31 mouse cellular contexts compared by ENCODE assay signal in genomic region chr9:23567081-23567480, GRCm38 (mm10).
DNase-seq lines count a peak whose midpoint lies in the region; ATAC-seq and TF ChIP-seq lines count a peak whose summit lies in the region.
"Had no signal": no experiment of that assay in that cellular context is flagged by ENCODE, and none has a peak within 500 bp of the region (broad histone marks: within the 10 kb centered on the region; RNA-seq: fewer than 3 reads in every experiment).

No protein-coding gene starts in this region.

- no peaks in the 10 kb centered on the region for H3K9me3 ChIP-seq in forebrain, postnatal 0 days (ENCODE audit: low read length)
- H3K9me3 ChIP-seq in lung, postnatal 0 days (ENCODE audit: low read length) = no peaks in the 10 kb centered on the region
- H3K9me3 ChIP-seq: embryonic facial prominence, embryonic 12.5 days; forebrain, embryonic 12.5 days; hindbrain, embryonic 12.5 days; intestine, embryonic 15.5 days; limb, embryonic 13.5 days; lung, embryonic 15.5 days; midbrain, embryonic 15.5 days had no signal

- no peak overlapping the region for H3K9ac ChIP-seq in forebrain, postnatal 0 days
- H3K9ac ChIP-seq in lung, postnatal 0 days (replicated peaks; ENCODE audit: low read depth) = no peak overlapping the region
- H3K9ac ChIP-seq: embryonic facial prominence, embryonic 12.5 days; forebrain, embryonic 12.5 days; hindbrain, embryonic 12.5 days; intestine, embryonic 15.5 days; limb, embryonic 13.5 days; lung, embryonic 15.5 days; midbrain, embryonic 15.5 days had no signal

- peaks cover 13% of the 10 kb centered on the region for H3K4me1 ChIP-seq in embryonic fibroblast, embryonic 13.5 days (ENCODE audit: control insufficient read depth, insufficient read depth, low read length)
- no peaks in the 10 kb centered on the region for H3K4me1 ChIP-seq in forebrain, postnatal 0 days (ENCODE audit: insufficient read depth)
- no peaks in the 10 kb centered on the region for H3K4me1 ChIP-seq in lung, postnatal 0 days (ENCODE audit: insufficient read depth, low read depth, low read length)
- H3K4me1 ChIP-seq: embryonic facial prominence, embryonic 12.5 days; forebrain, embryonic 12.5 days; hindbrain, embryonic 12.5 days; intestine, embryonic 15.5 days; limb, embryonic 13.5 days; lung, embryonic 15.5 days; midbrain, embryonic 15.5 days had no signal

- H3K27me3 ChIP-seq in C2C12 (ENCODE audit: control insufficient read depth, insufficient read depth, insufficient read length) = no peaks in the 10 kb centered on the region
- H3K27me3 ChIP-seq in myocyte (ENCODE audit: control insufficient read depth, insufficient read depth, insufficient read length) = no peaks in the 10 kb centered on the region
- H3K27me3 ChIP-seq in forebrain, postnatal 0 days (ENCODE audit: insufficient read depth, low read length) = no peaks in the 10 kb centered on the region
- no peaks in the 10 kb centered on the region for H3K27me3 ChIP-seq in lung, postnatal 0 days (replicated peaks; ENCODE audit: insufficient read depth, low read length)
- H3K27me3 ChIP-seq: CH12.LX; embryonic facial prominence, embryonic 12.5 days; forebrain, embryonic 12.5 days; hindbrain, embryonic 12.5 days; intestine, embryonic 15.5 days; limb, embryonic 13.5 days; lung, embryonic 15.5 days; midbrain, embryonic 15.5 days had no signal

- peak overlapping the region; percentile 61 for H3K4me2 ChIP-seq in myocyte (ENCODE audit: low read depth)
- no peak overlapping the region for H3K4me2 ChIP-seq in forebrain, postnatal 0 days (ENCODE audit: low read depth)
- H3K4me2 ChIP-seq in lung, postnatal 0 days (replicated peaks; ENCODE audit: low read depth, low read length) = no peak overlapping the region
- H3K4me2 ChIP-seq: embryonic facial prominence, embryonic 12.5 days; forebrain, embryonic 12.5 days; heart, embryonic 11.5 days; hindbrain, embryonic 12.5 days; intestine, embryonic 15.5 days; limb, embryonic 13.5 days; liver, embryonic 11.5 days; lung, embryonic 15.5 days; midbrain, embryonic 15.5 days had no signal

- DNase-seq in adrenal gland, adult 8-10 months = peak; percentile 8
- DNase-seq in adrenal gland, postnatal 4 days (ENCODE audit: low spot score in 2 of 2) = no peak
- DNase-seq in forebrain, postnatal 0 days = no peak
- DNase-seq in lung, postnatal 0 days (ENCODE audit: low spot score) = no peak
- DNase-seq: adrenal gland, postnatal 25 days; B cell, adult 2 months; cerebellum, adult 8-10 months; cerebellum, postnatal 25 days; gastrocnemius, postnatal 10 days; heart, postnatal 36 days; kidney, adult 2 months; kidney, postnatal 36 days; lung, postnatal 4 days; spleen, adult 18-20 months; thymus, postnatal 36 days had no signal

- H3K4me3 ChIP-seq in C2C12 (ENCODE audit: insufficient read depth, poor library complexity, severe bottlenecking) = no peak overlapping the region
- no peak overlapping the region for H3K4me3 ChIP-seq in embryonic fibroblast, embryonic 13.5 days (ENCODE audit: insufficient read depth, low read length)
- no peak overlapping the region for H3K4me3 ChIP-seq in myocyte
- no peak overlapping the region for H3K4me3 ChIP-seq in forebrain, postnatal 0 days (ENCODE audit: low read depth, low read length)
- H3K4me3 ChIP-seq in lung, postnatal 0 days (ENCODE audit: low read depth, low read length) = no peak overlapping the region
- H3K4me3 ChIP-seq: embryonic facial prominence, embryonic 12.5 days; erythroblast, embryonic 14.5 days; forebrain, embryonic 12.5 days; hindbrain, embryonic 12.5 days; intestine, embryonic 15.5 days; layer of hippocampus, adult 2 months; limb, embryonic 13.5 days; lung, embryonic 15.5 days; midbrain, embryonic 15.5 days had no signal

- H3ac ChIP-seq in C2C12 (ENCODE audit: control insufficient read depth, insufficient read length, low read depth) (no peak overlapping the region), myocyte (ENCODE audit: control insufficient read depth, insufficient read length) (no peak overlapping the region)

- H3K36me3 ChIP-seq in C2C12 (ENCODE audit: control insufficient read depth, insufficient read depth) = no peaks in the 10 kb centered on the region
- H3K36me3 ChIP-seq in myocyte (ENCODE audit: control insufficient read depth, insufficient read depth) = no peaks in the 10 kb centered on the region
- H3K36me3 ChIP-seq in forebrain, postnatal 0 days (ENCODE audit: insufficient read depth) = no peaks in the 10 kb centered on the region
- no peaks in the 10 kb centered on the region for H3K36me3 ChIP-seq in lung, postnatal 0 days (ENCODE audit: insufficient read depth, low read length)
- H3K36me3 ChIP-seq: embryonic facial prominence, embryonic 12.5 days; forebrain, embryonic 12.5 days; hindbrain, embryonic 12.5 days; intestine, embryonic 15.5 days; limb, embryonic 13.5 days; lung, embryonic 15.5 days; midbrain, embryonic 15.5 days had no signal

- TF ChIP-seq POLR2A in embryonic fibroblast, embryonic 13.5 days (IDR thresholded peaks at IDR 0.05; ENCODE audit: low read depth, low read length) = no peak
- TF ChIP-seq POLR2A in myocyte (IDR thresholded peaks at IDR 0.05; ENCODE audit: insufficient read length, low read depth) = no peak

- ATAC-seq in forebrain, postnatal 0 days = no peak
- ATAC-seq in lung, postnatal 0 days = no peak
- ATAC-seq: hindbrain, postnatal 0 days; intestine, embryonic 15.5 days; midbrain, embryonic 15.5 days had no signal

- no peak for TF ChIP-seq CTCF in C2C12 (IDR thresholded peaks at IDR 0.05; ENCODE audit: control insufficient read depth, insufficient read depth, insufficient read length)
- no peak for TF ChIP-seq CTCF in embryonic fibroblast, embryonic 13.5 days (IDR thresholded peaks at IDR 0.05; ENCODE audit: borderline replicate concordance, insufficient read depth, low read length)
- TF ChIP-seq CTCF in forebrain, postnatal 0 days (IDR thresholded peaks at IDR 0.05; ENCODE audit: low read depth) = no peak
- no peak for TF ChIP-seq CTCF in lung, postnatal 0 days (IDR thresholded peaks at IDR 0.05)

- no peaks in the 10 kb centered on the region for H3K79me3 ChIP-seq in C2C12 (ENCODE audit: low read depth)

- TF ChIP-seq EP300 in lung, postnatal 0 days (IDR thresholded peaks at IDR 0.05) = no peak

- H3K27ac ChIP-seq in embryonic fibroblast, embryonic 13.5 days (ENCODE audit: insufficient read depth, low read length) = 0 out of 2 replicates have a peak overlapping the region, but pooled peaks have one; percentile 21
- no peak overlapping the region for H3K27ac ChIP-seq in forebrain, postnatal 0 days (ENCODE audit: low read depth, low read length)
- H3K27ac ChIP-seq in lung, postnatal 0 days (ENCODE audit: low read length) = no peak overlapping the region
- H3K27ac ChIP-seq: embryonic facial prominence, embryonic 12.5 days; forebrain, embryonic 12.5 days; hindbrain, embryonic 12.5 days; hindbrain, postnatal 0 days; intestine, embryonic 15.5 days; layer of hippocampus, adult 2 months; limb, embryonic 13.5 days; lung, embryonic 15.5 days; midbrain, embryonic 15.5 days had no signal

- H3K79me2 ChIP-seq in C2C12 (ENCODE audit: control insufficient read depth, insufficient read depth) (no peaks in the 10 kb centered on the region), myocyte (ENCODE audit: control insufficient read depth, insufficient read depth) (no peaks in the 10 kb centered on the region)

TF ChIP-seq in C2C12, 6 proteins besides CTCF, POLR2A, EP300 and RAD21:
- TF ChIP-seq FOSL1 (IDR thresholded peaks at IDR 0.05; ENCODE audit: insufficient read depth, low read length, poor library complexity, severe bottlenecking) = peak; percentile 96
- no peak for TF ChIP-seq MYOG (IDR thresholded peaks at IDR 0.05; ENCODE audit: control insufficient read depth, extremely low read depth, insufficient read length)
- TF ChIP-seq USF1 (IDR thresholded peaks at IDR 0.05; ENCODE audit: low read depth) = no peak
- peak; percentile 65 for TF ChIP-seq MYOD1 (IDR thresholded peaks at IDR 0.05; ENCODE audit: control insufficient read depth, insufficient read length, low read depth)
- peak; percentile 78 for TF ChIP-seq CEBPB (IDR thresholded peaks at IDR 0.05; ENCODE audit: low read depth)
- no peak for TF ChIP-seq MAX (IDR thresholded peaks at IDR 0.05)

TF ChIP-seq in myocyte, 11 proteins besides CTCF, POLR2A, EP300 and RAD21:
- peak in 2 of 3 experiments; percentile 21 to 50 for TF ChIP-seq MYOD1 (IDR thresholded peaks at IDR 0.05; ENCODE audit: control insufficient read depth in 1 of 3, insufficient read length in 2 of 3, low read depth in 2 of 3)
- peak; percentile 29 for TF ChIP-seq TCF12 (IDR thresholded peaks at IDR 0.05; ENCODE audit: insufficient read depth, poor library complexity, severe bottlenecking)
- no peak for TF ChIP-seq MAX (IDR thresholded peaks at IDR 0.05; ENCODE audit: low read depth)
- peak in 1 of 3 experiments; percentile 1 for TF ChIP-seq MYOG (IDR thresholded peaks at IDR 0.05; ENCODE audit: control insufficient read depth in 1 of 3, insufficient read depth in 1 of 3, insufficient read length in 2 of 3, low read depth in 2 of 3)
- TF ChIP-seq E2F4 (IDR thresholded peaks at IDR 0.05; ENCODE audit: insufficient read depth) = no peak
- no peak for TF ChIP-seq POLR2AphosphoS2 (IDR thresholded peaks at IDR 0.05; ENCODE audit: insufficient read length, low read depth)
- peak; percentile 49 for TF ChIP-seq CEBPB (IDR thresholded peaks at IDR 0.05; ENCODE audit: insufficient read depth, poor library complexity, severe bottlenecking)
- TF ChIP-seq REST (IDR thresholded peaks at IDR 0.05; ENCODE audit: insufficient read depth, insufficient read length) = no peak
- no peak for TF ChIP-seq TCF3 (IDR thresholded peaks at IDR 0.05; ENCODE audit: insufficient read length, low read depth)
- no peak for TF ChIP-seq USF1 (IDR thresholded peaks at IDR 0.05; ENCODE audit: low read depth)
- no peak for TF ChIP-seq SRF (IDR thresholded peaks at IDR 0.05; ENCODE audit: control insufficient read depth, insufficient read length, low read depth)
TF ChIP-seq in myocyte: peak in this region for 4.
